Mouse (Mus musculus) forebrain, embryonic 11.5 days (tissue): ENCODE measurements around the gene Asb17. TPM values are rescaled to one million over a fixed set of nuclear protein-coding genes. Genes with fewer than 3 reads are reported as not detected.
"Not testable (repeated sequence)": the region's sequence is repeated elsewhere in the genome, so short reads cannot be mapped to it uniquely, and the experiment has no call there.

Experiments used
- ATAC-seq: fragments of 200-750 bp; cut with Nextera tagmentation; replicated peaks from 2 replicates; pipeline ENCODE4 v1.8.0; 2017; ENCODE audit warnings: moderate TSS enrichment; ENCODE audit not compliant: low FRiP score
- DNase-seq: peaks from one replicate; pipeline ENCODE4 v3.0.0-alpha.2; 2017; ENCODE audit warnings: low spot score
- H3K27ac ChIP-seq: fragments of 300-500 bp; sonication (generic); 2 replicates; pipeline ENCODE4 v1.5.1; 2014; ENCODE audit warnings: low read depth, low read length
- H3K27me3 ChIP-seq: fragments of 300-500 bp; sonication (generic); 2 replicates; pipeline ENCODE4 v1.6.1; 2014; ENCODE audit warnings: mild to moderate bottlenecking, low read length, mixed read lengths; ENCODE audit not compliant: control insufficient read depth, insufficient read depth
- H3K36me3 ChIP-seq: fragments of 300-500 bp; sonication (generic); 2 replicates; pipeline ENCODE4 v1.6.1; 2014; ENCODE audit warnings: mild to moderate bottlenecking, low read length, moderate library complexity, mixed read lengths; ENCODE audit not compliant: control insufficient read depth, insufficient read depth
- H3K4me1 ChIP-seq: fragments of 300-500 bp; sonication (generic); replicated peaks from 2 replicates; pipeline ENCODE4 v1.6.1; 2014; ENCODE audit warnings: low read length, mixed read lengths; ENCODE audit not compliant: control insufficient read depth, insufficient read depth
- H3K4me2 ChIP-seq: fragments of 300-500 bp; sonication (generic); 2 replicates; pipeline ENCODE4 v1.6.1; 2014; ENCODE audit warnings: low read depth, mild to moderate bottlenecking, low read length, moderate library complexity, mixed read lengths; ENCODE audit not compliant: severe bottlenecking
- H3K4me3 ChIP-seq: fragments of 300-500 bp; sonication (generic); 2 replicates; pipeline ENCODE4 v1.5.1; 2014; ENCODE audit warnings: low read depth, low read length
- H3K9ac ChIP-seq: fragments of 300-500 bp; sonication (generic); 2 replicates; pipeline ENCODE4 v1.6.1; 2014; ENCODE audit warnings: low read length
- H3K9me3 ChIP-seq: fragments of 300-500 bp; sonication (generic); 2 replicates; pipeline ENCODE4 v1.6.1; 2016; ENCODE audit warnings: low read length, mixed read lengths; ENCODE audit not compliant: control insufficient read depth
- WGBS: fragments of 180-500 bp; shearing (Covaris S2); extraction: QIAGEN DNeasy Blood & Tissue Kit; methylation state at CpG from one replicate; pipeline ENCODE4 v1.1.7; 2014; 5-methylcytosine and 5-hydroxymethylcytosine counted together
- polyA plus RNA-seq: library from polyadenylated mRNA; unstranded; fragments of >200 nt; fragmentation: Nextera tagmentation; extraction: Ambion mirVana; gene quantifications from 2 replicates; pipeline ENCODE4 v1.2.1, GENCODE M21; 2014

Asb17 gene
- polyA plus RNA-seq, 1 experiment from 2014 or later, result 0.47 TPM

DNA sequence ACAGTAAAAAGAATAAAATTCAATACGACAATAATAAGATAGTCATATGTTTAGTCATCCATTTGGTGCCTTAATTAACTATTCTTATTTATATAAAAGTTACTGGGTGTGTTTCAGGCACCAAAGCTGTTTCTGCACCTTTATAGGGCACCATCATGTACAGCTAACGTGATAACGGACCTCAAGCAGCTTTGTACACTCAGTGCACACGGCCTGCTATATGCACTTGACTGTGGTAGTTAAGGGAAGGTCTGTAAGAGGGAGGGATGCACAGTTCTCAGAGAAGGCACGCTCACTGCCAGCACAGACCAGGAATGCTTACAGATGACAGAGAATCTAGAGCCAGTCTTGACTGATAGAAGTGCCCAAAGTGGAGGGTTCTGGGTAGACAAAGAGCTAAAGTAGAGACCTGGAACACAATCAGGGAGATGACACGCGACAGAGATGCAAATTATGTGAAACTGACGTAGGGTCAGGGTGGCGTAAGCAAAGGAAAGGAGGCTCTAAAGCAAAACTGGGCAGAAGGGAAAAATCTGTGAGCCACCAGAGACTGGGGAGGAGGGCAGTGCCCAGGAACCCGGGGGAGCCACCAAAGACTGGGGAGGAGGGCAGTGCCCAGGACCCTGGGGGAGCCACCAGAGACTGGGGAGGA lies 14.5 kb downstream of the Asb17 start:
- H3K27me3 ChIP-seq, result no peaks in the 10 kb centered on the region
- no peaks in the 10 kb centered on the region for H3K36me3 ChIP-seq
- 83% methylated on average over 10 of the region's 10 CpGs for WGBS
- H3K4me1 ChIP-seq, result no peaks in the 10 kb centered on the region
- no peaks in the 10 kb centered on the region for H3K9me3 ChIP-seq
- H3K27ac ChIP-seq, result no peak overlapping the region
- H3K4me2 ChIP-seq, result no peak overlapping the region
- no peak overlapping the region for H3K4me3 ChIP-seq
- DNase-seq, result no peak
- H3K9ac ChIP-seq, result no peak overlapping the region
- no peak for ATAC-seq

DNA sequence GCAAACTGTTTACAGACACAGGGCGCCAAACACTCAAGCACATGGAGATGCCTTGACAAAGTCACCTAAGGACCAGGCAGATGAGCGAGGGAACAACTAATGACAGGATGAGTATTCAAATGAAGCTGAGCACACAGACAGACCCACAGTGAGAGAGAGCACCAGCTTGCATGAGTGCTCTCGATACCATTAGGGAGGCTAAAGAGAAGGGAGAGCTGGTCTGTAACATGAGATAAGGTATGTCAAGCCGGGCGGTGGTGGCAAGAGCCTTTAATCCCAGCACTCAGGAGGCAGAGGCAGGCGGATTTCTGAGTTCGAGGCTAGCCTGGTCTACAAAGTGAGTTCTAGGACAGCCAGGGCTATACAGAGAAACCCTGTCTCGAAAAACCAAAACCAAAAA lies 16.4 kb downstream of the Asb17 start:
- 88% methylated on average over 7 of the region's 8 CpGs for WGBS
- not testable (repeated sequence) for H3K27me3 ChIP-seq, H3K9ac ChIP-seq, ATAC-seq, DNase-seq, H3K36me3 ChIP-seq, H3K4me3 ChIP-seq, H3K4me2 ChIP-seq, H3K9me3 ChIP-seq, H3K27ac ChIP-seq, H3K4me1 ChIP-seq

DNA sequence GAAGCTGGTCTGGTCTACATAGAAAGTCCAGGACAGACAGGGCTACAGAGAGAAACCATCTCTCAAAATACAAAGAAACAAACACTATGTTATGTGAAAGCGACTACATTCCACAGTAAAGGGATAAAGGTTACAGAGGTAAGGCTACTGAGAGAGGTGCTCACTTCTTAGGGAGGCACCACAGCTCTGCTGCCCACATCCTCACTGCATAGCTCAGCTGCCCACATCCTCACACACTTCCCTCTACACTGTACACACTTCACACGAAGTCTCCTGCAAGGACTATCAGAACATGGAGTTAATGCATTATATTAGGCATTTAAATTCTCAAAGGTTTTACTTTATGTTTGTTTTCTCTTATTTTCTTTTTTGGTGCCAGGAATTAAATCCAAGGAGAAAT lies 19.8 kb downstream of the Asb17 start:
- DNase-seq (no peak), ATAC-seq (no peak)
- Histone ChIP-seq H3K4me2 (no peak overlapping the region), H3K36me3 (no peaks in the 10 kb centered on the region), H3K4me1 (no peaks in the 10 kb centered on the region), H3K27ac (no peak overlapping the region), H3K4me3 (no peak overlapping the region), H3K27me3 (no peaks in the 10 kb centered on the region), H3K9me3 (no peaks in the 10 kb centered on the region), H3K9ac (no peak overlapping the region)
- WGBS, result 85% methylated on average over 2 of the region's 2 CpGs

DNA sequence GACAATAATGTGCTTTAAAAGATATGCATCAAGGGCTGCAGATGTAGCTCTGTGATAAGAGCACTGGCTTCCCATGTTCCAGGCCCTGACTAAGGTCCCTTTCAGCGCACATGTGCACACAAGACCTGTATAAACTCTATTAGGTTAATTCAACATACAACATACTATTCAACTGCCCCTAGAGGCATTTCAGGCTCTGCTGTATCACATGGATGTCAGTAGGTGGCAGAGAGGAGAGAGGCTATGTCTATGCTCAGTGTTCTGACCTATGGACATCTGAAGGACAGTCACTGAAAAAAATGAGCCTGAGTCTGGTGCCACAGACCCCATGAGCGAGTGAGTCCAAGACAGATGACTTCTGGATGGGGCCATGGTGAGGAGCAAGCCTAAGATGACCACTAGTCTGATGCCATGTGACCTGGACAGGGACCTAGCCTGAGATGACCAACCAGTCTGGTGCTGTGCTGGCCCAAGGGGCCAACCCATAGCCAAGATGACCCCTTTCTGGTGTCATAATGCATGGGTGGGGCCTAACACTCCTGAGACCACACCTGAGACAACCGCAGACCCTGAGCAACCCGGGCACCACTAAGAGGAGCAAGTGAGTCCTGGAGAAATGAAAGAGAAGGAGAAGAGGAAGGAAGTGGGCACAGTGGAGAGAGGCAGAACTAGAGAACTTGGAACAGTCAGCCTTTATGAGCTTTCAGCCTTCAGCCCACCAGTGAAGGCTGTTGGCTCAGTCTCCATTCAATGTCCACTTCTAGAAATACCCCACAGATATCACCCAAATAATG lies 20.8 kb downstream of the Asb17 start:
- H3K9me3 ChIP-seq, result no peaks in the 10 kb centered on the region
- no peaks in the 10 kb centered on the region for H3K27me3 ChIP-seq
- WGBS, result 93% methylated on average over 4 of the region's 4 CpGs
- ATAC-seq, result no peak
- no peak for DNase-seq
- H3K4me2 ChIP-seq, result no peak overlapping the region
- no peaks in the 10 kb centered on the region for H3K36me3 ChIP-seq
- no peak overlapping the region for H3K27ac ChIP-seq
- no peak overlapping the region for H3K9ac ChIP-seq
- no peak overlapping the region for H3K4me3 ChIP-seq
- H3K4me1 ChIP-seq, result no peaks in the 10 kb centered on the region

DNA sequence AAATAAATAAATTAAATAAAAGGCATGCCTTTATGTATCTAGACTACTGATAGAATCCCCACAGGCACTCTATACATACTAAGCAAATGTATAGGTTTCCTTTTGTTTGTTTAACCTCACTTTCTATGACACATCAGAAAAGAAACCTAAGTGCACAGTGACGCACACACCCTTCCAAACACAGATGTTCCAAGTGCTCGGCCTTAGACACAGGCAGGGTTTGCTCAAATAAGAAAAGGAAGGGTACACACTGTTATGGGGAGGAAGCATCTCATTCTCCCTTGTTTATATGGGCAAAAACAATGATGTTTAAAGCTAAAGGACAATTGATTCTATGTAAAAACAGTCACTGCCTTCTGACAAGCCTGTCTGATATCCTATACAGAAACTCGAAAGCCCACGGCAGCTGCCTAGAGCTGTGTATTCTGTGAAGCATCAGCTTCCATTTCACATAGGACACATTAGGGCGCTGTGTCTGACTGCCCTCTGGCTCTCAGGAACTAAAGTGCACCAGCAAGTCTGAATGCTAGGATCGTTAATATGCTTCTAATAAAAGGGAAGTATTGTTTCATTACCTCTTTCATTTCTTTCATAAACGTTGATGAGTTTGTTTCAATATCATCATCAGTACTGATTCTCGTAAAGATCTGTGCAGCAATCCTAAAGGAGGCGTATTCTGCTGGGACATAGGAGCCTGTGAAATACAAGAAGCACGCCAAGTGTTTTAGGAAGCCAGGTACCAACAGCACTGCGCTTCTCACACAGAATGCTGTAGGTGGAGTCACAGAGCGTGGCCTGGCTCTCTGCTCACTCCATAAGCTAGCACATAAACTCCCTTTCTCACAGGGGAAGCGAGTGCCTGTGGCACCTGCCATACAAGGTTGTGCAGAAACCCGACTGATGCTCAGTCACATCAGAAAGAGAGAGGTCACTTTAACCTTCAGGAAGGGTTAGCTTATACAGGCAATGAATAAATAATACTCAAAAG lies 23.4 kb downstream of the Asb17 start:
- ATAC-seq (no peak), DNase-seq (no peak)
- Histone ChIP-seq H3K9me3 (no peaks in the 10 kb centered on the region), H3K27me3 (no peaks in the 10 kb centered on the region), H3K4me1 (no peaks in the 10 kb centered on the region), H3K4me3 (no peak overlapping the region), H3K4me2 (no peak overlapping the region), H3K36me3 (no peaks in the 10 kb centered on the region), H3K9ac (no peak overlapping the region), H3K27ac (no peak overlapping the region)
- 69% methylated on average over 14 of the region's 14 CpGs for WGBS

DNA sequence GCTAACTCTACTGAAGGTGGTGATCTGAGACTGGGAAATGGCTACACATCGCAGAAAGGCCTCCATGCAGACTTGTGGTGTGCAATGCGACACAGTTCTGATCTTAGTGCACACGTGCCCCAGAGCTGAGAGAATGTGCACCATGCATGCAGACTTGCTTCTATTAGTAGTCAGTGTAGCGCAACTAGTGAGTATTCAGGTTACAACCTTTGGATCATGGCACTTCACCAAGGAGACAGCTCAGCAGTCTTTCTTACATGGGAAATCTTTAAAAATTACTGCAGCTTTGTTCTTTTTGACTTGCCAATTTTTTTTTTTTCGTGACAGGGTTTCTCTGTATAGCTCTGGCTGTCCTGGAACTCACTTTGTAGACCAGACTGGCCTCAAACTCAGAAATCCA lies 27.4 kb downstream of the Asb17 start:
- Histone ChIP-seq H3K4me2 (no peak overlapping the region), H3K36me3 (no peaks in the 10 kb centered on the region), H3K4me1 (no peaks in the 10 kb centered on the region), H3K27me3 (no peaks in the 10 kb centered on the region), H3K9ac (no peak overlapping the region), H3K4me3 (no peak overlapping the region), H3K27ac (no peak overlapping the region), H3K9me3 (no peaks in the 10 kb centered on the region)
- 85% methylated on average over 5 of the region's 5 CpGs for WGBS
- ATAC-seq, result no peak
- DNase-seq, result no peak

DNA sequence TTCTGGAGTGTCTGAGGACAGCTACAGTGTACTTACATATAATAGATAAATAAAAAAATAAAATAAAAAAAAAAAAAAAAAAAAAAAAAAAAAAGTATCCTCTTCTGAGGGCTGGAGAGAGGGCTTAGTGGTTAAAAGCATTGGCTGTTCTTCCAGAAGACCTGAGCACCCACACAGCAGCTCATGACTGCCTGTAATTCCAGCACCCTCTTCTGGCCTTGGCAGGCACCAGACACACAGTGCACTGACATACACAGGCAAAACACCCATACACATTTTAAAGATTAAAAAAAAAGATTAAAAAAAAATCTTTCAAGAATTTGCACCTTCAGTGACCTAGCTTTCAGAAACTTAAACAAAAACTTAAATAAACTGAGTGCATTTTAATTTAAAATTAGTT lies 42.3 kb downstream of the Asb17 start:
- no peak overlapping the region for H3K4me3 ChIP-seq
- H3K27me3 ChIP-seq, result no peaks in the 10 kb centered on the region
- DNase-seq (no peak), ATAC-seq (no peak)
- no peak overlapping the region for H3K27ac ChIP-seq
- H3K4me2 ChIP-seq, result no peak overlapping the region
- no peaks in the 10 kb centered on the region for H3K36me3 ChIP-seq
- H3K9ac ChIP-seq, result no peak overlapping the region
- no peaks in the 10 kb centered on the region for H3K9me3 ChIP-seq
- no peaks in the 10 kb centered on the region for H3K4me1 ChIP-seq

DNA sequence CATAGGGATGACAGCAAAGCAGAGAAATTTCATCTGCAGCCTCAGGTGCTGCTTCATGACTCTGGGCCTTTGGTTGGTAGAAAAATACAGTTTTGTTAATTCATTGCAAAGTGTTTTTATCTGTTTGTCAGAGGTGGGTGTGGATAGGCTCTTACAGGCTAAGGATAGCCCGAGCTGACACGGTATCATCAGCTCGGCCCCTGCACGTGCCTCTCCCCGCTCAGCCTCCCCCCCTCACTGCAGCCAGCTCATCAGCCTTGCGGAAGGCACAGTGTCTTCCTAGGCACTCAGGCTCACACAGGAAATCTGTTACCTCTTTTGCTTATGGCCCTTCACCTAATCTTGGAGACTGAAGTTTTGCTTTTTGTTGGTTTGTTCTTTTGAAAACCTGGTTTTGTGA lies 44.1 kb downstream of the Asb17 start:
- ATAC-seq (no peak), DNase-seq (no peak)
- Histone ChIP-seq H3K27ac (no peak overlapping the region), H3K4me1 (no peaks in the 10 kb centered on the region), H3K4me3 (no peak overlapping the region), H3K27me3 (no peaks in the 10 kb centered on the region), H3K36me3 (no peaks in the 10 kb centered on the region), H3K4me2 (no peak overlapping the region), H3K9ac (no peak overlapping the region), H3K9me3 (no peaks in the 10 kb centered on the region)
- WGBS, result 76% methylated on average over 6 of the region's 6 CpGs
